Mouse (Mus musculus) forebrain, embryonic 16.5 days (tissue): Measurements from ENCODE around the gene Mprip. TPM values are rescaled to one million over a fixed set of nuclear protein-coding genes. Genes with fewer than 3 reads are reported as not detected.

Source experiments
- ATAC-seq: fragments of 200-750 bp; cut with Nextera tagmentation; 2 replicates; pipeline ENCODE4 v1.8.0; 2017; ENCODE audit warnings: mild to moderate bottlenecking, moderate library complexity
- H3K27ac ChIP-seq: fragments of 300-500 bp; sonication (generic); 2 replicates; pipeline ENCODE4 v1.5.1; 2014; ENCODE audit warnings: low read length, control low read depth
- H3K27me3 ChIP-seq: fragments of 300-500 bp; sonication (generic); replicated peaks from 2 replicates; pipeline ENCODE4 v1.6.1; 2014; ENCODE audit warnings: low read length; ENCODE audit not compliant: control insufficient read depth, insufficient read depth
- H3K36me3 ChIP-seq: fragments of 300-500 bp; sonication (generic); 2 replicates; pipeline ENCODE4 v1.6.1; 2014; ENCODE audit not compliant: control insufficient read depth, insufficient read depth
- H3K4me1 ChIP-seq: fragments of 300-500 bp; sonication (generic); replicated peaks from 2 replicates; pipeline ENCODE4 v1.6.1; 2014; ENCODE audit warnings: low read length; ENCODE audit not compliant: control insufficient read depth, insufficient read depth
- H3K4me2 ChIP-seq: fragments of 300-500 bp; sonication (generic); 2 replicates; pipeline ENCODE4 v1.6.1; 2014; ENCODE audit warnings: mild to moderate bottlenecking, low read length, control low read depth
- H3K4me3 ChIP-seq: fragments of 300-500 bp; sonication (generic); replicated peaks from 2 replicates; pipeline ENCODE4 v1.5.1; 2014; ENCODE audit warnings: mild to moderate bottlenecking, low read length, control low read depth
- H3K9ac ChIP-seq: fragments of 300-500 bp; sonication (generic); replicated peaks from 2 replicates; pipeline ENCODE4 v1.6.1; 2014; ENCODE audit warnings: low read depth, low read length, control low read depth
- H3K9me3 ChIP-seq: fragments of 300-500 bp; sonication (generic); 2 replicates; pipeline ENCODE4 v1.6.1; 2016; ENCODE audit warnings: low read length; ENCODE audit not compliant: control insufficient read depth
- WGBS: fragments of 180-500 bp; shearing (Covaris S2); extraction: QIAGEN DNeasy Blood & Tissue Kit; methylation state at CpG from one replicate; pipeline ENCODE4 v1.1.7; 2014; 5-methylcytosine and 5-hydroxymethylcytosine counted together
- polyA plus RNA-seq: library from polyadenylated mRNA; unstranded; fragments of >200 nt; fragmentation: Nextera tagmentation; extraction: Ambion mirVana; gene quantifications from 2 replicates; pipeline ENCODE4 v1.2.1, GENCODE M21; 2015

The Mprip gene
- polyA plus RNA-seq, 1 experiment from 2014 or later = 51.9 TPM

DNA sequence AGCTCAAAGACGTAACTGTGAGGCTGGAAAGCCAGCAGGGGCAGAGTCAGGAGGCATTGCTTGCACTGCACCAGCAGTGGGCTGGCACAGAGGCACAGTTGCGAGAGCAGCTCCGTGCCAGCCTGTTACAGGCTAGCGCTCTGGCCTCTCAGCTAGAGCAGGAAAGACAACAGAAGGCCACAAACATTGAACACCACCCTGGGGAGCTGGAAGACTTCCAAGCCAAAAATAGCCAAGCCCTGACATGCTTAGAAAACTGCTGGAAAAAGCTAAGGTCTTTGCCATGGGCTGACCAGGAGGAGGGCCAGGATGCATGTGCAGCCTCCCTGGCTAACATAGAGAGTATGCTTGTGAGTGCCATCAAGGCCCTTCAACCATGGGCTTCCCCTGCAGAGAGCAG lies 98.1 kb downstream of the Mprip start:
- Histone ChIP-seq H3K4me1 (no peaks in the 10 kb centered on the region), H3K27ac (no peak overlapping the region), H3K9ac (no peak overlapping the region), H3K4me3 (no peak overlapping the region), H3K27me3 (no peaks in the 10 kb centered on the region), H3K36me3 (peaks cover 42% of the 10 kb centered on the region), H3K4me2 (no peak overlapping the region), H3K9me3 (no peaks in the 10 kb centered on the region)
- no peak; the same call in 1 of the 2 replicates for ATAC-seq
- WGBS = 50% methylated on average over 4 of the region's 4 CpGs

DNA sequence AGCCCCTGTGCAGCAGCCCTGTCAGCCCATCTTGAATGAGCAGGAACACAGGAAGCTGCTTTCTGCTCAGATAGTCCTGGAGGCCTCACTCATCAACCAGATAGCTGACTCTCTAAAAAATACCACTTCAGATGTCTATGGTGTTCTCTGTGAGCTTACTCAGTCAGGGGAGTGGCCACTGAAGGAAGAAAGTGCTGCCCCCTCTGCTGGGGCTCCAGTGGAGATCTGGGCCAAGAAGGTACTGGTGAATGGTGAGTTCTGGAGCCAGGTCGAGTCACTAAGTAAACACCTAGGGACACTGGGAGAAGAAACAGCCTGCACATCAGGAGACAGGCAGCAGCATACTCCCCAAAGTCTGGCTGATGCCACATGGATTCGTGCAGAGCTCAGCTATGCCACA lies 98.5 kb downstream of the Mprip start:
- Histone ChIP-seq H3K27ac (no peak overlapping the region), H3K9ac (no peak overlapping the region), H3K9me3 (no peaks in the 10 kb centered on the region), H3K4me1 (no peaks in the 10 kb centered on the region), H3K27me3 (no peaks in the 10 kb centered on the region), H3K36me3 (peaks cover 47% of the 10 kb centered on the region), H3K4me2 (no peak overlapping the region), H3K4me3 (no peak overlapping the region)
- ATAC-seq = no peak
- WGBS = 89% methylated on average over 2 of the region's 2 CpGs

DNA sequence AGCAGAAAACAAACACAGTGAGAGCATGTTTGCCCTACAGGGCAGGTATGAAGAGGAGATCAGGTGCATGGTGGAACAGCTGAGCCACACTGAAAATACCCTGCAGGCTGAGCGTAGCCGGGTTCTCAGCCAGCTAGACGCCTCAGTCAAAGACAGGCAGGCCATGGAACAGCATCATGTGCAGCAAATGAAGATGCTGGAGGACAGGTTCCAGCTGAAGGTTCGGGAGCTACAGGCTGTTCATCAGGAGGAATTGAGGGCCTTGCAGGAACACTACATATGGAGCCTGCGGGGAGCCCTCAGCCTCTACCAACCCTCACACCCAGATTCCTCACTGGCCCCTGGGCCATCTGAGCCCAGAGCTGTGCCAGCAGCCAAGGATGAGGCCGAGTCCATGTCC lies 99.7 kb downstream of the Mprip start:
- H3K4me2 ChIP-seq = no peak overlapping the region
- H3K4me1 ChIP-seq = no peaks in the 10 kb centered on the region
- no peak overlapping the region for H3K4me3 ChIP-seq
- no peak for ATAC-seq
- H3K9me3 ChIP-seq = no peaks in the 10 kb centered on the region
- 98% methylated on average over 6 of the region's 6 CpGs for WGBS
- H3K27ac ChIP-seq = no peak overlapping the region
- H3K36me3 ChIP-seq = peaks cover 41% of the 10 kb centered on the region
- H3K9ac ChIP-seq = no peak overlapping the region
- H3K27me3 ChIP-seq = no peaks in the 10 kb centered on the region

DNA sequence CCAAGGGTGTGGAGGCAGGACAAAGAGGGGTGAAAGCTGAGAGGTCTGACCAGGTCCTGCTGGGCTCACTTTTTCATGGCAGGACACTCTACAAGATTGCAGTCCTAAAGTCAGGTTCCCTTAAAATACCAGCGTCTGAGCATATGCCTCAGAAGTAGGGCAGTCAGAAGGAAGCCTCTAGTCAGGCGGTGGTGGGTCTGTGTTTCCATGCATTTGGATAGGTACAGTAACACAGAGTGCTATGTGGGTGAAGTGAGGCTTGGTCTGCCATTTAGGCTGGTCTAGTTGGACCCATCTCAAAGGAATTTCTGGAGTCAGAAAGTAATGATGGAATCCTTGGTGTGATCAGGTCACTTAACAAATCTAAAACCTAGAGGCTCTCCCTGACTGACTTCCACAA lies 108.2 kb downstream of the Mprip start:
- 98% methylated on average over 2 of the region's 2 CpGs for WGBS
- Histone ChIP-seq H3K9me3 (no peaks in the 10 kb centered on the region), H3K9ac (no peak overlapping the region), H3K27me3 (no peaks in the 10 kb centered on the region), H3K4me3 (no peak overlapping the region), H3K4me2 (no peak overlapping the region), H3K4me1 (no peaks in the 10 kb centered on the region), H3K27ac (no peak overlapping the region), H3K36me3 (peaks cover 50% of the 10 kb centered on the region)
- no peak for ATAC-seq

DNA sequence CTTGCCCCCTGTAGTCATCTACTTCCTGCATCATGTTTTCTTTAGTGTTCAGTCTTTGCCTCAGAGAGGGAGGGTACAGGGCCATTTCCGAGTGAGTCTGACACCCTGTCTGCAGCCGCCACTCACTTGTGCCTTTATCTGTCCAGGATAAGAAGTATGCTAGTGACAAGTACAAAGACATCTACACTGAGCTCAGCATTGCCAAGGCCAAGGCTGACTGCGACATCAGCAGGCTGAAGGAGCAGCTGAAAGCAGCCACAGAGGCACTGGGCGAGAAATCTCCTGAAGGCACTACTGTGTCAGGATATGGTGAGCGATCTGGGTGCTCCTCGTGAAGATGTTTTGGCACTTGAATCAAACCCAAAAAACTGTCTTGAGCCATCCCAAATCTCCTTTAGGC lies 108.6 kb downstream of the Mprip start:
- Histone ChIP-seq H3K4me3 (no peak overlapping the region), H3K9ac (no peak overlapping the region), H3K27ac (no peak overlapping the region), H3K4me1 (no peaks in the 10 kb centered on the region), H3K27me3 (no peaks in the 10 kb centered on the region), H3K9me3 (no peaks in the 10 kb centered on the region), H3K36me3 (peaks cover 49% of the 10 kb centered on the region), H3K4me2 (no peak overlapping the region)
- ATAC-seq = no peak
- 88% methylated on average over 6 of the region's 6 CpGs for WGBS

DNA sequence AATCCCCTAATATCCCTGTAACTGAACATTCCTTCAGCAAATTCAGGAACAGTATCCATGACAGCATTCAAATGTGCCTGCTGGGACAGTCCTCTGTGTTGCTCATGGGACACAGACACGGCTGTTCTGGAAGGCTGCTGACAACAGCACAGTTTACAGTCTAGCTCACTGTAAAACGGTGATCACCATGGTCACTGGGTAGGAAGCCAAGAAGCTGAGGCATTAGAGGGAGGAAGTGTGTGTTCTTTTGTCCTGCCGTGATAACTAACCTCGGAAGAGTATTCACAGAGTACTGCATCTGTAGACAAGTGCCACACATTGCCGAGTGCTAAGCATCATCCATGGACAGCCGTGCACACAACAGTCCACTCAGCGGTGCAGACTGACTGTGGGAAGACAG lies 109.6 kb downstream of the Mprip start:
- Histone ChIP-seq H3K27ac (no peak overlapping the region), H3K9me3 (no peaks in the 10 kb centered on the region), H3K9ac (no peak overlapping the region), H3K4me1 (no peaks in the 10 kb centered on the region), H3K4me3 (no peak overlapping the region), H3K36me3 (peaks cover 48% of the 10 kb centered on the region), H3K4me2 (no peak overlapping the region), H3K27me3 (no peaks in the 10 kb centered on the region)
- 81% methylated on average over 7 of the region's 7 CpGs for WGBS
- no peak for ATAC-seq

DNA sequence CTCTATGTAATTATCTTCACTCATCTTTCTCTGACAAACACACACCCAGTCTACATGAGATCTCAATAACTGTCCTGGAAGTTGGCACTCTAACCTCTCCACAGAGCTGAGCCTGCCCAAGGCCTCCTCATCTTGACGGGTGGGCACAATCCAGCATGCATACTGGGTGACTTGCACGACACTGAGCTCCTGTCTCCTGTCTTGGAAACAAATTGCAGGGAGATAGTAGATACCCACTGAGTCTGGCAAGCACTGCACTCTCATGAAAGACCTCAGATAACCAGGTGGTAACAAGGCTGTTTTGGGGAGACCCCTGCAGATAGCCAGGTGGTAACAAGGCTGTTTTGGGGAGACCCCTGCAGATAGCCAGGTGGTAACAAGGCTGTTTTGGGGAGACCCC lies 111.2 kb downstream of the Mprip start:
- no peak overlapping the region for H3K27ac ChIP-seq
- no peak overlapping the region for H3K9ac ChIP-seq
- 84% methylated on average over 2 of the region's 2 CpGs for WGBS
- H3K9me3 ChIP-seq = no peaks in the 10 kb centered on the region
- H3K36me3 ChIP-seq = peaks cover 49% of the 10 kb centered on the region
- H3K4me2 ChIP-seq = no peak overlapping the region
- no peaks in the 10 kb centered on the region for H3K4me1 ChIP-seq
- no peak for ATAC-seq
- no peaks in the 10 kb centered on the region for H3K27me3 ChIP-seq
- no peak overlapping the region for H3K4me3 ChIP-seq

DNA sequence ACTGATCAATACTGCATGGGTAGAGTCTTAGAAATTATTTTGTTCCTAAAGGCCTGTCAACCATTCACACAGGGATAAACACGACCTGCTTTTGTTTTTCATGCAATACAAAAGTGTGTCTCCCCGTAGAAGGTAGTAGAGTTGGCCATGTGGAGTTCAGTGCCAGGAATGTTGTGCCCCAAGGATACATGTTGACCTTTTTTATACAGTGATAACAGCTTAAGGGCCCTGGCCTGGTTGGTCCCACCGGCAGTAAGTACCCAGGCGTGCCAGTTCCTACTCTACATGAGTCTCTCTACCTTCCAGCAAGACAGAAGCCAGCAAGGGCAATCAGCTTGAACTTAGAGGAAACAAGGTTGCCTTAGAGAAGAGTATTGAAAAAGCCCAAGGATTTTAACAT lies 111.8 kb downstream of the Mprip start:
- peaks cover 46% of the 10 kb centered on the region for H3K36me3 ChIP-seq
- H3K4me1 ChIP-seq = no peaks in the 10 kb centered on the region
- no peaks in the 10 kb centered on the region for H3K9me3 ChIP-seq
- 89% methylated on average over 4 of the region's 4 CpGs for WGBS
- H3K4me2 ChIP-seq = no peak overlapping the region
- H3K4me3 ChIP-seq = no peak overlapping the region
- no peak overlapping the region for H3K27ac ChIP-seq
- no peak for ATAC-seq
- no peaks in the 10 kb centered on the region for H3K27me3 ChIP-seq
- H3K9ac ChIP-seq = no peak overlapping the region

DNA sequence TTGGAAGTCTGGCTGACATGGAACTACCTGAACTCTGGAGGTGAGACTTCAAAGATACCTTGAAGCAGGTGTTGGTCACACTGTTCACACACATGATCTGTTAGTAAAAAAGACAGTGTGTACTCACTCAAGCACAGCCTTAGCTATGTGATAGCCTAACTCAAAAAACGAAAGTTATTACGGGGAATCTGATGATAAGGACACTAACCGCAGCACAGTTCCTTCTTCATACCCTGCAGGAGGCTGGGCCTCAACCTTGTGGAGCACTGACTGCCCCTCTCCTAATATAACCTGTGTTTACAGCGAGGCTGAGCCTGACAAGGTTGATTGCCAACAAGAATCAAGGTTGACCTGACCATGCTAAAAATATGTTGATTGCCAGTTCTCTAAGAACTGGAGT lies 113.4 kb downstream of the Mprip start:
- ATAC-seq = no peak
- H3K36me3 ChIP-seq = peaks cover 52% of the 10 kb centered on the region

DNA sequence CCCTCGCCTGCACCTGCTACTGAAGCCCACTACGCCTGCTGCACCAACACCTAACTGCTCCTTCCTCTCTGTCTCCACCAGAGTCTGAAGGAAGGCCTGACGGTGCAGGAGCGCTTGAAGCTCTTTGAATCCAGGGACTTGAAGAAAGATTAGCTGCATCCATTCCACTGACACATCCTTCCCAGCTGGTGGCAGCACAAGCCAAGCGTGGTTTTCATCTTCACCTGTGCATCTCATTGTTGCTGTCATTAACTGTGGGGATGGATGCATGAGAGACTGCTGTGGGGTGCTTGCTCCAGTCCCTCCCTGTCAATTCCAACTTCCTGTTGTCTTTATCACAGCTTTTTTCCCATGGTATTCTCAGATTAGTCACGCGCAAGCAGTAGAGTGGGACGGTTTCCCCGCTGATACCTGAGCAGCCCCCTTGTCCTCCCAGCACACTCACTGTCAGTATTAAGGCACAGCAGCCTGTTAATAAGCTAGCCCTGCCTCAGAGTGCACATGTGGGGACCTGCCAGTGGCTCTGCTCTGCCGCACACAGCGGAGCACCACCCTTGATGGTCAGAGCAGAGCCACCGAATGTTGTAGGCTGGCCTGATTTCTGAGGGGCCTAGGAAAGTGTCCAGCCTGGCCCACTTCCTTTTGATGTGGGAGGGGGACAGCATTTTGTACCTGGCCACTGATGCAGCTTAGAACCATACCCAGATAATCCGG lies 114.5 kb downstream of the Mprip start:
- ATAC-seq = no peak
- H3K27me3 ChIP-seq = no peaks in the 10 kb centered on the region
- no peaks in the 10 kb centered on the region for H3K9me3 ChIP-seq
- H3K27ac ChIP-seq = no peak overlapping the region
- no peak overlapping the region for H3K9ac ChIP-seq
- H3K4me3 ChIP-seq = no peak overlapping the region
- H3K36me3 ChIP-seq = peaks cover 47% of the 10 kb centered on the region
- no peaks in the 10 kb centered on the region for H3K4me1 ChIP-seq
- 87% methylated on average over 13 of the region's 13 CpGs for WGBS
- H3K4me2 ChIP-seq = no peak overlapping the region

More for the DNA sequence above, 113.4 kb downstream of the Mprip start:
- H3K9ac ChIP-seq = no peak overlapping the region
- H3K4me1 ChIP-seq = no peaks in the 10 kb centered on the region
- WGBS = 96% methylated on average over 4 of the region's 4 CpGs
- H3K4me3 ChIP-seq = no peak overlapping the region
- H3K27ac ChIP-seq = no peak overlapping the region
- no peaks in the 10 kb centered on the region for H3K9me3 ChIP-seq
- no peaks in the 10 kb centered on the region for H3K27me3 ChIP-seq
- no peak overlapping the region for H3K4me2 ChIP-seq
